Mouse (Mus musculus) right cerebral cortex, postnatal 4 days (tissue): Measurements from ENCODE around the gene B4galnt4.

Experiments used
- DNase-seq: peaks from one replicate; pipeline ENCODE4 v3.0.0-alpha.2; 2022

B4galnt4 gene

GRCm38 (mm10) chr7:141073782-141074181, 12.9 kb downstream of the B4galnt4 start:
- no peak for DNase-seq

GRCm38 (mm10) chr7:141077841-141078240, 16.9 kb downstream of the B4galnt4 start, which contains the start of gene Pkp3:
TSS of gene Pkp3 (plus strand) at chr7:141078218.
- no peak for DNase-seq

GRCm38 (mm10) chr7:141078876-141079275, 18.0 kb downstream of the B4galnt4 start:
- no peak for DNase-seq

GRCm38 (mm10) chr7:141079481-141080449, 18.9 kb downstream of the B4galnt4 start:
- no peak for DNase-seq

- DNase-seq = no peak
Measured at GRCm38 (mm10) chr7:141087894-141088293, 27.0 kb downstream of the B4galnt4 start.

GRCm38 (mm10) chr7:141088473-141088872, 27.6 kb downstream of the B4galnt4 start:
- no peak for DNase-seq

GRCm38 (mm10) chr7:141090228-141090627, 29.3 kb downstream of the B4galnt4 start:
- no peak for DNase-seq

- DNase-seq = no peak
Measured at GRCm38 (mm10) chr7:141092051-141092735, 31.3 kb downstream of the B4galnt4 start.

GRCm38 (mm10) chr7:141093950-141094349, 33.0 kb downstream of the B4galnt4 start:
- DNase-seq = no peak

- no peak for DNase-seq
Measured at GRCm38 (mm10) chr7:141094487-141095205, 33.7 kb downstream of the B4galnt4 start.

GRCm38 (mm10) chr7:141096021-141096420, 35.1 kb downstream of the B4galnt4 start:
- no peak for DNase-seq

- DNase-seq = no peak
Measured at GRCm38 (mm10) chr7:141096649-141097056, 35.7 kb downstream of the B4galnt4 start.

- no peak for DNase-seq
Measured at GRCm38 (mm10) chr7:141097177-141097576, 36.3 kb downstream of the B4galnt4 start.

- peak; percentile 52 for DNase-seq
Measured at GRCm38 (mm10) chr7:141099911-141100691, 39.2 kb downstream of the B4galnt4 start, which contains the start of gene Sigirr. TSS of gene Sigirr (minus strand) at chr7:141100572.

- DNase-seq = no peak
Measured at GRCm38 (mm10) chr7:141103161-141103560, 42.3 kb downstream of the B4galnt4 start.

GRCm38 (mm10) chr7:141115874-141116273, 55.0 kb downstream of the B4galnt4 start:
- DNase-seq = no peak

- DNase-seq = no peak
Measured at GRCm38 (mm10) chr7:141117636-141118035, 56.7 kb downstream of the B4galnt4 start, which contains the start of gene Ano9. TSS of gene Ano9 (minus strand) at chr7:141117806.

- no peak for DNase-seq
Measured at GRCm38 (mm10) chr7:141119487-141119886, 58.6 kb downstream of the B4galnt4 start.

- DNase-seq = no peak
Measured at GRCm38 (mm10) chr7:141120605-141121004, 59.7 kb downstream of the B4galnt4 start.

GRCm38 (mm10) chr7:141121051-141121531, 60.2 kb downstream of the B4galnt4 start:
- DNase-seq = no peak
